Mouse (Mus musculus): ENCODE measurements around the gene Rpl21. TPM values are rescaled to one million over a fixed set of nuclear protein-coding genes. Genes with fewer than 3 reads are reported as not detected.

The Rpl21 gene
- polyA plus RNA-seq, 2 experiments = 505 to 720 TPM

GRCm38 (mm10) chr5:146858772-146859171, 26.1 kb downstream of the Rpl21 start:
- H3K9ac ChIP-seq (ENCODE audit: low read depth, low read length, severe bottlenecking) = no peak overlapping the region
- H3K4me3 ChIP-seq (replicated peaks; ENCODE audit: low read length) = no peak overlapping the region
- H3K4me1 ChIP-seq (ENCODE audit: control insufficient read depth, insufficient read depth, low read length) = no peaks in the 10 kb centered on the region
- no peak for ATAC-seq (ENCODE audit: low FRiP score, low read depth)
- no peak for TF ChIP-seq POLR2A (IDR thresholded peaks at IDR 0.05; ENCODE audit: borderline replicate concordance, extremely low read depth, insufficient read depth, insufficient read length)
- no peaks in the 10 kb centered on the region for H3K9me3 ChIP-seq (ENCODE audit: control insufficient read depth, low read length)
- no peak overlapping the region for H3K27ac ChIP-seq (replicated peaks; ENCODE audit: low read depth, low read length)
- no peak for DNase-seq (ENCODE audit: low spot score)
- 93% methylated on average over 9 of the region's 9 CpGs for WGBS
- no peaks in the 10 kb centered on the region for H3K27me3 ChIP-seq (ENCODE audit: control insufficient read depth, insufficient read depth, low read length)
- H3K4me2 ChIP-seq (replicated peaks; ENCODE audit: low read depth, low read length, severe bottlenecking) = no peak overlapping the region
- no peaks in the 10 kb centered on the region for H3K36me3 ChIP-seq (ENCODE audit: control insufficient read depth, insufficient read depth, low read length)

- 76% methylated on average over 8 of the region's 8 CpGs for WGBS
- ATAC-seq (ENCODE audit: low FRiP score, low read depth) = no peak
- DNase-seq (ENCODE audit: low spot score) = no peak
Measured at GRCm38 (mm10) chr5:146859246-146859645, 26.6 kb downstream of the Rpl21 start.

GRCm38 (mm10) chr5:146860222-146860998, 27.7 kb downstream of the Rpl21 start:
- no peaks in the 10 kb centered on the region for H3K36me3 ChIP-seq (ENCODE audit: control insufficient read depth, insufficient read depth, low read length)
- no peaks in the 10 kb centered on the region for H3K27me3 ChIP-seq (ENCODE audit: control insufficient read depth, insufficient read depth, low read length)
- H3K9me3 ChIP-seq (ENCODE audit: control insufficient read depth, low read length) = no peaks in the 10 kb centered on the region
- no peak overlapping the region for H3K9ac ChIP-seq (ENCODE audit: low read depth, low read length, severe bottlenecking)
- WGBS = 79% methylated on average over 18 of the region's 18 CpGs
- no peaks in the 10 kb centered on the region for H3K4me1 ChIP-seq (ENCODE audit: control insufficient read depth, insufficient read depth, low read length)
- no peak overlapping the region for H3K4me2 ChIP-seq (replicated peaks; ENCODE audit: low read depth, low read length, severe bottlenecking)
- DNase-seq (ENCODE audit: low spot score) = no peak
- TF ChIP-seq POLR2A (IDR thresholded peaks at IDR 0.05; ENCODE audit: borderline replicate concordance, extremely low read depth, insufficient read depth, insufficient read length) = no peak
- H3K27ac ChIP-seq (replicated peaks; ENCODE audit: low read depth, low read length) = no peak overlapping the region
- H3K4me3 ChIP-seq (replicated peaks; ENCODE audit: low read length) = no peak overlapping the region
- no peak for ATAC-seq (ENCODE audit: low FRiP score, low read depth)

More at GRCm38 (mm10) chr5:146859246-146859645, 26.6 kb downstream of the Rpl21 start:
- H3K9ac ChIP-seq (ENCODE audit: low read depth, low read length, severe bottlenecking) = no peak overlapping the region
- H3K4me2 ChIP-seq (replicated peaks; ENCODE audit: low read depth, low read length, severe bottlenecking) = no peak overlapping the region
- H3K9me3 ChIP-seq (ENCODE audit: control insufficient read depth, low read length) = no peaks in the 10 kb centered on the region
- H3K36me3 ChIP-seq (ENCODE audit: control insufficient read depth, insufficient read depth, low read length) = no peaks in the 10 kb centered on the region
- TF ChIP-seq POLR2A (IDR thresholded peaks at IDR 0.05; ENCODE audit: borderline replicate concordance, extremely low read depth, insufficient read depth, insufficient read length) = no peak
- H3K4me1 ChIP-seq (ENCODE audit: control insufficient read depth, insufficient read depth, low read length) = no peaks in the 10 kb centered on the region
- H3K4me3 ChIP-seq (replicated peaks; ENCODE audit: low read length) = no peak overlapping the region
- H3K27me3 ChIP-seq (ENCODE audit: control insufficient read depth, insufficient read depth, low read length) = no peaks in the 10 kb centered on the region
- H3K27ac ChIP-seq (replicated peaks; ENCODE audit: low read depth, low read length) = no peak overlapping the region

- Histone ChIP-seq H3K4me1 (ENCODE audit: control insufficient read depth, insufficient read depth, low read length) (no peaks in the 10 kb centered on the region), H3K27me3 (ENCODE audit: control insufficient read depth, insufficient read depth, low read length) (no peaks in the 10 kb centered on the region), H3K4me3 (replicated peaks; ENCODE audit: low read length) (no peak overlapping the region), H3K36me3 (ENCODE audit: control insufficient read depth, insufficient read depth, low read length) (no peaks in the 10 kb centered on the region), H3K9me3 (ENCODE audit: control insufficient read depth, low read length) (no peaks in the 10 kb centered on the region), H3K4me2 (replicated peaks; ENCODE audit: low read depth, low read length, severe bottlenecking) (no peak overlapping the region), H3K27ac (replicated peaks; ENCODE audit: low read depth, low read length) (no peak overlapping the region), H3K9ac (ENCODE audit: low read depth, low read length, severe bottlenecking) (no peak overlapping the region)
- 67% methylated on average over 7 of the region's 7 CpGs for WGBS
- ATAC-seq (ENCODE audit: low FRiP score, low read depth) (no peak), DNase-seq (ENCODE audit: low spot score) (no peak)
- TF ChIP-seq POLR2A (IDR thresholded peaks at IDR 0.05; ENCODE audit: borderline replicate concordance, extremely low read depth, insufficient read depth, insufficient read length) = no peak
Measured at GRCm38 (mm10) chr5:146861588-146861987, 28.9 kb downstream of the Rpl21 start.

- no peak overlapping the region for H3K27ac ChIP-seq (replicated peaks; ENCODE audit: low read depth, low read length)
- WGBS = 58% methylated on average over 4 of the region's 4 CpGs
- H3K9me3 ChIP-seq (ENCODE audit: control insufficient read depth, low read length) = no peaks in the 10 kb centered on the region
- no peak for DNase-seq (ENCODE audit: low spot score)
- no peak overlapping the region for H3K9ac ChIP-seq (ENCODE audit: low read depth, low read length, severe bottlenecking)
- no peaks in the 10 kb centered on the region for H3K36me3 ChIP-seq (ENCODE audit: control insufficient read depth, insufficient read depth, low read length)
- TF ChIP-seq POLR2A (IDR thresholded peaks at IDR 0.05; ENCODE audit: borderline replicate concordance, extremely low read depth, insufficient read depth, insufficient read length) = no peak
- H3K4me3 ChIP-seq (replicated peaks; ENCODE audit: low read length) = no peak overlapping the region
- H3K4me2 ChIP-seq (replicated peaks; ENCODE audit: low read depth, low read length, severe bottlenecking) = no peak overlapping the region
- no peaks in the 10 kb centered on the region for H3K4me1 ChIP-seq (ENCODE audit: control insufficient read depth, insufficient read depth, low read length)
- no peak for ATAC-seq (ENCODE audit: low FRiP score, low read depth)
- no peaks in the 10 kb centered on the region for H3K27me3 ChIP-seq (ENCODE audit: control insufficient read depth, insufficient read depth, low read length)
Measured at GRCm38 (mm10) chr5:146865511-146865910, 32.8 kb downstream of the Rpl21 start.
